In genomic region chr19:6829870-6830555, GRCm38 (mm10) we compare ENCODE assay signal across 8 mouse cellular contexts. TPM values are rescaled to one million over a fixed set of nuclear protein-coding genes. Genes with fewer than 3 reads are reported as not detected.
A peak's percentile ranks its signal among the peaks of the same experiment; 100 is the strongest.
DNase-seq lines count a peak whose midpoint lies in the region; ATAC-seq and TF ChIP-seq lines count a peak whose summit lies in the region.

No protein-coding gene starts in this region.

- H3K27ac ChIP-seq in heart, embryonic 11.5 days (ENCODE audit: low read depth, low read length): no peak overlapping the region
- no peak overlapping the region for H3K27ac ChIP-seq in limb, embryonic 15.5 days
- no peak overlapping the region for H3K27ac ChIP-seq in stomach, postnatal 0 days (replicated peaks)

- no peak for ATAC-seq in heart, embryonic 11.5 days (replicated peaks; ENCODE audit: insufficient number of reproducible peaks, low FRiP score, low TSS enrichment)
- ATAC-seq in limb, embryonic 15.5 days (ENCODE audit: insufficient number of reproducible peaks, low FRiP score, low TSS enrichment, low read depth): no peak
- 0 out of 2 replicates have a peak, but pooled peaks have one; percentile 18 for ATAC-seq in stomach, postnatal 0 days (ENCODE audit: low FRiP score, low TSS enrichment)

- H3K4me2 ChIP-seq in heart, embryonic 11.5 days: peak overlapping the region; percentile 53
- H3K4me2 ChIP-seq in limb, embryonic 15.5 days: peak overlapping the region; percentile 33
- 0 out of 2 replicates have a peak overlapping the region, but pooled peaks have one; percentile 5 for H3K4me2 ChIP-seq in stomach, postnatal 0 days (replicated peaks; ENCODE audit: low read depth)

- peak overlapping the region; percentile 33 for H3K4me3 ChIP-seq in heart, embryonic 11.5 days (ENCODE audit: low read depth, low read length)
- H3K4me3 ChIP-seq in limb, embryonic 15.5 days: peak overlapping the region; percentile 16
- H3K4me3 ChIP-seq in stomach, postnatal 0 days (ENCODE audit: low read depth, low read length): no peak overlapping the region

- H3K4me1 ChIP-seq in heart, embryonic 11.5 days (ENCODE audit: control insufficient read depth, insufficient read depth, low read length): 0 out of 2 replicates have a peak, but pooled peaks cover 5% of the 10 kb centered on the region
- peaks cover 17% of the 10 kb centered on the region for H3K4me1 ChIP-seq in limb, embryonic 15.5 days
- no peaks in the 10 kb centered on the region for H3K4me1 ChIP-seq in stomach, postnatal 0 days (replicated peaks; ENCODE audit: control insufficient read depth, insufficient read depth)

- H3K9ac ChIP-seq in heart, embryonic 11.5 days (ENCODE audit: low read depth, low read length): no peak overlapping the region
- no peak overlapping the region for H3K9ac ChIP-seq in limb, embryonic 15.5 days
- H3K9ac ChIP-seq in stomach, postnatal 0 days (ENCODE audit: low read length): no peak overlapping the region

- peaks cover 55% of the 10 kb centered on the region for H3K27me3 ChIP-seq in heart, embryonic 11.5 days (ENCODE audit: control insufficient read depth, insufficient read depth, low read length)
- H3K27me3 ChIP-seq in limb, embryonic 15.5 days: peaks cover 60% of the 10 kb centered on the region
- H3K27me3 ChIP-seq in stomach, postnatal 0 days (ENCODE audit: control insufficient read depth, insufficient read depth, low read length): no peaks in the 10 kb centered on the region

- H3K36me3 ChIP-seq in heart, embryonic 11.5 days (ENCODE audit: control insufficient read depth, insufficient read depth, low read length): peaks cover 3% of the 10 kb centered on the region; the same call in 1 of the 2 replicates
- H3K36me3 ChIP-seq in limb, embryonic 15.5 days: peaks cover 58% of the 10 kb centered on the region
- peaks cover 43% of the 10 kb centered on the region for H3K36me3 ChIP-seq in stomach, postnatal 0 days (ENCODE audit: control insufficient read depth, insufficient read depth, low read length)

- TF ChIP-seq CTCF in stomach, postnatal 0 days (IDR thresholded peaks at IDR 0.05; ENCODE audit: low read depth): no peak

- no peaks in the 10 kb centered on the region for H3K9me3 ChIP-seq in heart, embryonic 11.5 days (replicated peaks; ENCODE audit: control insufficient read depth, low read length)
- H3K9me3 ChIP-seq in limb, embryonic 15.5 days: no peaks in the 10 kb centered on the region
- H3K9me3 ChIP-seq in stomach, postnatal 0 days (ENCODE audit: control insufficient read depth, low read length): no peaks in the 10 kb centered on the region

- WGBS in heart, embryonic 11.5 days (ENCODE audit: insufficient replicate concordance): 7% methylated on average over 48 of the region's 48 CpGs
- 21% methylated on average over 48 of the region's 48 CpGs for WGBS in limb, embryonic 15.5 days
- WGBS in stomach, postnatal 0 days: 47% methylated on average over 46 of the region's 48 CpGs

- TF ChIP-seq EP300 in stomach, postnatal 0 days (optimal IDR thresholded peaks at IDR 0.05): no peak

- DNase-seq in heart, adult 8-10 months (ENCODE audit: low spot score): no peak
- peak; percentile 59 for DNase-seq in right cerebral cortex, postnatal 14 days
- no peak for DNase-seq in right cerebral cortex, postnatal 36 days (ENCODE audit: low spot score in 2 of 2)
- DNase-seq in stomach, postnatal 0 days (ENCODE audit: low spot score): no peak
- DNase-seq in adrenal gland, adult 2 months: no peak
- DNase-seq in layer of hippocampus, adult 8-10 months (ENCODE audit: low spot score in 2 of 2): no peak

RNA-seq across cellular contexts. Expression of gene Rps6ka4, which starts 10.4 kb away (rescaled TPM):
- polyA plus RNA-seq in heart, embryonic 11.5 days (2014; fragmentation: Nextera tagmentation; extraction: Ambion mirVana): 11.1 and 11.7 TPM in 2 replicates
- 10 to 100 TPM; 15.0 to 20.0 (median 17.5) TPM for total RNA-seq in heart, adult 8-10 months (2022)
- 33.5 and 36.1 TPM in 2 replicates for polyA plus RNA-seq in limb, embryonic 15.5 days (2015; fragmentation: Nextera tagmentation; extraction: Ambion mirVana)
- polyA plus RNA-seq in stomach, postnatal 0 days (2015; fragmentation: Nextera tagmentation; extraction: Ambion mirVana): 34.7 and 34.9 TPM in 2 replicates
- 10 to 100 TPM; 18.1 to 32.3 TPM for total RNA-seq in adrenal gland, adult 2 months (2021)
- polyA plus RNA-seq in adrenal gland, adult 2 months (2012; rRNA removed): 48.2 and 49.8 TPM in 2 replicates
- total RNA-seq in layer of hippocampus, adult 8-10 months (2022): 10 to 100 TPM; 33.7 to 42.9 (median 37.6) TPM

RNA-seq across cellular contexts. Expression of gene Ccdc88b, which starts 28.0 kb away (rescaled TPM):
- polyA plus RNA-seq in heart, embryonic 11.5 days (2014; fragmentation: Nextera tagmentation; extraction: Ambion mirVana): 0.15 and 0.84 TPM in 2 replicates
- total RNA-seq in heart, adult 8-10 months (2022): under 1 TPM; 0.44 to 0.89 (median 0.66) TPM
- 1.2 and 1.7 TPM in 2 replicates for polyA plus RNA-seq in limb, embryonic 15.5 days (2015; fragmentation: Nextera tagmentation; extraction: Ambion mirVana)
- 0.34 and 0.45 TPM in 2 replicates for polyA plus RNA-seq in stomach, postnatal 0 days (2015; fragmentation: Nextera tagmentation; extraction: Ambion mirVana)
- total RNA-seq in adrenal gland, adult 2 months (2021): 1 to 10 TPM; 1.9 to 2.1 TPM
- 3.2 and 4.3 TPM in 2 replicates for polyA plus RNA-seq in adrenal gland, adult 2 months (2012; rRNA removed)
- 10 to 100 TPM in 3 of 4 experiments, 1 to 10 TPM in 1; 7.5 to 17.4 (median 12.6) TPM for total RNA-seq in layer of hippocampus, adult 8-10 months (2022)
